Mouse (Mus musculus): ENCODE data around the gene C130050O18Rik.

GRCm38 (mm10) chr5:139374841-139375240 lies 30.2 kb upstream of the C130050O18Rik start:
- TF ChIP-seq CHD2 (IDR thresholded peaks at IDR 0.05; ENCODE audit: low read depth, low read length) (no peak), ZC3H11A (IDR thresholded peaks at IDR 0.05; ENCODE audit: borderline replicate concordance, low read depth, low read length) (no peak), ZNF384 (IDR thresholded peaks at IDR 0.05; ENCODE audit: low read depth, low read length) (no peak), HCFC1 (IDR thresholded peaks at IDR 0.05; ENCODE audit: borderline replicate concordance, insufficient read depth, low read length) (no peak), MAFK (IDR thresholded peaks at IDR 0.05; ENCODE audit: insufficient read depth, low read depth, low read length) (peak; percentile 59; the same call in 1 of the 2 replicates)
